In the genomic region with DNA sequence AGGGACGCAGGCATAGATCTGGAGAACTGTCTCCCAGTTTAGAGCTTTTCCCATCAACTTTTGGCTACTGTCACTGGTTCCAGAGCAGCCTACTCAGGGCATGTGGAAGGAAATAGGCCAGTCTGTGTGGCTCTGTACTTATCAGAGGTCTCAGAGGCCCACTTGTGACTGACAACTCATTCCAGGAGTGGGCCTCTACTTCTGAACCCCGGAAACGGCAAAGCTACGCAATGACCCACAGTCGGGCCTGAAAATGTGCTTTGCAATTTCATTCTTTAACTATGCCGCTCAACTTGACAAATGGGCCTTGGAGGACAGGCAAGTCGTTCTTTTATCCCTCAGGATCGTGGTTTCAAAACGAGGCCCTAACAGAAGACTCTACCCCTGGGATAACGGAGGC, we compare ENCODE assay signal across 13 mouse cellular contexts.
A peak's percentile ranks its signal among the peaks of the same experiment; 100 is the strongest.
DNase-seq lines count a peak whose midpoint lies in the region; ATAC-seq and TF ChIP-seq lines count a peak whose summit lies in the region.
"Had no signal": no experiment of that assay in that cellular context is flagged by ENCODE, and none has a peak within 500 bp of the region (broad histone marks: within the 10 kb centered on the region; RNA-seq: fewer than 3 reads in every experiment).

No protein-coding gene starts in this region.

- ATAC-seq in hindbrain, embryonic 11.5 days (ENCODE audit: low FRiP score) = no peak
- no peak for ATAC-seq in hindbrain, postnatal 0 days
- no peak for ATAC-seq in neural tube, embryonic 15.5 days (ENCODE audit: low FRiP score)
- ATAC-seq in liver, postnatal 0 days = no peak

- DNase-seq in gastrocnemius, adult 2 months = no peak
- DNase-seq in gastrocnemius, postnatal 25 days = no peak
- DNase-seq in hindbrain, embryonic 10.5 days (ENCODE audit: low spot score) = no peak
- DNase-seq in hindbrain, embryonic 11.5 days (ENCODE audit: low spot score) = no peak
- DNase-seq in hindbrain, postnatal 0 days (ENCODE audit: low spot score) = no peak
- DNase-seq in liver, postnatal 0 days = no peak
- no peak for DNase-seq in cerebellum, postnatal 10 days
- DNase-seq: gastrocnemius, postnatal 10 days; layer of hippocampus, postnatal 36 days; liver, embryonic 13.5 days had no signal

- intact Hi-C loops in gastrocnemius, adult 2 months (cut with DNase I) = no loop called here

- H3K4me2 ChIP-seq in hindbrain, embryonic 11.5 days (replicated peaks; ENCODE audit: low read depth, low read length) = no peak overlapping the region
- no peak overlapping the region for H3K4me2 ChIP-seq in hindbrain, postnatal 0 days (ENCODE audit: low read depth, low read length)
- H3K4me2 ChIP-seq in neural tube, embryonic 15.5 days = no peak overlapping the region
- H3K4me2 ChIP-seq in liver, postnatal 0 days (ENCODE audit: low read depth, low read length) = no peak overlapping the region
- H3K4me2 ChIP-seq: liver, embryonic 13.5 days had no signal

- H3K27me3 ChIP-seq in hindbrain, embryonic 10.5 days (ENCODE audit: insufficient read depth, poor library complexity, severe bottlenecking) = no peaks in the 10 kb centered on the region
- H3K27me3 ChIP-seq in hindbrain, embryonic 11.5 days (ENCODE audit: control insufficient read depth, insufficient read depth, low read length) = no peaks in the 10 kb centered on the region
- H3K27me3 ChIP-seq in hindbrain, postnatal 0 days (ENCODE audit: insufficient read depth, low read length) = no peaks in the 10 kb centered on the region
- H3K27me3 ChIP-seq in neural tube, embryonic 15.5 days (replicated peaks) = no peaks in the 10 kb centered on the region
- no peaks in the 10 kb centered on the region for H3K27me3 ChIP-seq in liver, postnatal 0 days (ENCODE audit: insufficient read depth, low read length)
- H3K27me3 ChIP-seq: liver, embryonic 13.5 days had no signal

- H3K36me3 ChIP-seq in hindbrain, embryonic 10.5 days = peaks cover 51% of the 10 kb centered on the region
- no peaks in the 10 kb centered on the region for H3K36me3 ChIP-seq in hindbrain, embryonic 11.5 days (ENCODE audit: control insufficient read depth, insufficient read depth, low read length)
- H3K36me3 ChIP-seq in hindbrain, postnatal 0 days (ENCODE audit: insufficient read depth, low read length) = no peaks in the 10 kb centered on the region
- no peaks in the 10 kb centered on the region for H3K36me3 ChIP-seq in neural tube, embryonic 15.5 days
- H3K36me3 ChIP-seq in liver, postnatal 0 days (replicated peaks; ENCODE audit: insufficient read depth, low read length) = no peaks in the 10 kb centered on the region
- H3K36me3 ChIP-seq: liver, embryonic 13.5 days had no signal

- peaks cover 88% of the 10 kb centered on the region for H3K4me1 ChIP-seq in hindbrain, embryonic 10.5 days (replicated peaks)
- H3K4me1 ChIP-seq in hindbrain, embryonic 11.5 days (replicated peaks; ENCODE audit: control insufficient read depth, insufficient read depth, low read length) = peaks cover 28% of the 10 kb centered on the region
- peaks cover 54% of the 10 kb centered on the region for H3K4me1 ChIP-seq in hindbrain, postnatal 0 days (ENCODE audit: insufficient read depth, low read length)
- H3K4me1 ChIP-seq in neural tube, embryonic 15.5 days = peaks cover 60% of the 10 kb centered on the region
- peaks cover 7% of the 10 kb centered on the region; the same call in 1 of the 2 replicates for H3K4me1 ChIP-seq in liver, postnatal 0 days (ENCODE audit: insufficient read depth)

- TF ChIP-seq CTCF in gastrocnemius, adult 2 months (IDR thresholded peaks at IDR 0.05) = no peak
- no peak for TF ChIP-seq CTCF in hindbrain, postnatal 0 days (IDR thresholded peaks at IDR 0.05; ENCODE audit: low read depth)
- TF ChIP-seq CTCF in liver, postnatal 0 days (IDR thresholded peaks at IDR 0.05; ENCODE audit: low read depth) = no peak

- WGBS in hindbrain, embryonic 10.5 days = 86% methylated on average over 10 of the region's 10 CpGs
- WGBS in hindbrain, embryonic 11.5 days = 82% methylated on average over 10 of the region's 10 CpGs
- 53% methylated on average over 10 of the region's 10 CpGs for WGBS in hindbrain, postnatal 0 days
- 63% methylated on average over 10 of the region's 10 CpGs for WGBS in neural tube, embryonic 15.5 days
- 84% methylated on average over 10 of the region's 10 CpGs for WGBS in liver, postnatal 0 days (ENCODE audit: insufficient replicate concordance)

- peak overlapping the region; percentile 43; the same call in 1 of the 2 replicates for H3K27ac ChIP-seq in gastrocnemius, adult 2 months
- H3K27ac ChIP-seq in hindbrain, embryonic 10.5 days = peak overlapping the region; percentile 86
- H3K27ac ChIP-seq in hindbrain, embryonic 11.5 days (ENCODE audit: low read depth, low read length) = no peak overlapping the region
- peak overlapping the region; percentile 38; the same call in 1 of the 2 replicates for H3K27ac ChIP-seq in hindbrain, postnatal 0 days
- peak overlapping the region; percentile 4; the same call in 1 of the 2 replicates for H3K27ac ChIP-seq in neural tube, embryonic 15.5 days (replicated peaks)
- no peak overlapping the region for H3K27ac ChIP-seq in liver, postnatal 0 days (ENCODE audit: low read depth)
- H3K27ac ChIP-seq: liver, embryonic 13.5 days had no signal

- no peak overlapping the region for H3K4me3 ChIP-seq in gastrocnemius, adult 2 months
- no peak overlapping the region for H3K4me3 ChIP-seq in hindbrain, embryonic 10.5 days
- H3K4me3 ChIP-seq in hindbrain, embryonic 11.5 days (ENCODE audit: low read depth, low read length) = no peak overlapping the region
- H3K4me3 ChIP-seq in hindbrain, postnatal 0 days (ENCODE audit: low read length) = no peak overlapping the region
- H3K4me3 ChIP-seq in neural tube, embryonic 15.5 days (replicated peaks) = no peak overlapping the region
- no peak overlapping the region for H3K4me3 ChIP-seq in liver, postnatal 0 days (ENCODE audit: low read depth, low read length)
- H3K4me3 ChIP-seq: liver, embryonic 13.5 days had no signal

- no peak overlapping the region for H3K9ac ChIP-seq in hindbrain, embryonic 11.5 days (ENCODE audit: low read depth, low read length)
- no peak overlapping the region for H3K9ac ChIP-seq in hindbrain, postnatal 0 days (replicated peaks; ENCODE audit: low read length)
- no peak overlapping the region for H3K9ac ChIP-seq in neural tube, embryonic 15.5 days (replicated peaks)
- no peak overlapping the region for H3K9ac ChIP-seq in liver, postnatal 0 days (replicated peaks)
- H3K9ac ChIP-seq: liver, embryonic 13.5 days had no signal

- no peaks in the 10 kb centered on the region for H3K9me3 ChIP-seq in hindbrain, embryonic 10.5 days
- no peaks in the 10 kb centered on the region for H3K9me3 ChIP-seq in hindbrain, embryonic 11.5 days (ENCODE audit: control insufficient read depth, low read length)
- no peaks in the 10 kb centered on the region for H3K9me3 ChIP-seq in hindbrain, postnatal 0 days (ENCODE audit: low read length)
- H3K9me3 ChIP-seq in neural tube, embryonic 15.5 days (replicated peaks) = no peaks in the 10 kb centered on the region
- no peaks in the 10 kb centered on the region for H3K9me3 ChIP-seq in liver, postnatal 0 days (ENCODE audit: low read length)
- H3K9me3 ChIP-seq: G1E; liver, embryonic 13.5 days; megakaryocyte, embryonic 14.5 days had no signal

- TF ChIP-seq EP300 in liver, postnatal 0 days (IDR thresholded peaks at IDR 0.05; ENCODE audit: low read depth) = no peak

Comparison
In these comparisons a context has a peak if more than half of its experiments do, and no peak if none do; other contexts are left out.
1. H3K27ac ChIP-seq: peak in gastrocnemius, adult 2 months (single experiment), hindbrain, embryonic 10.5 days (single experiment), hindbrain, postnatal 0 days (single experiment) and neural tube, embryonic 15.5 days (single experiment); none in hindbrain, embryonic 11.5 days (single experiment) and liver, postnatal 0 days (single experiment).